Mouse (Mus musculus) kidney, adult 8-10 months (tissue): ENCODE measurements around the gene Pkp2.
"Not testable (repeated sequence)": the region's sequence is repeated elsewhere in the genome, so short reads cannot be mapped to it uniquely, and the experiment has no call there.

Experiments used
- DNase-seq, 2 experiments: peaks; one replicate each; pipeline ENCODE4 v3.0.0; 2022

Gene Pkp2

DNA sequence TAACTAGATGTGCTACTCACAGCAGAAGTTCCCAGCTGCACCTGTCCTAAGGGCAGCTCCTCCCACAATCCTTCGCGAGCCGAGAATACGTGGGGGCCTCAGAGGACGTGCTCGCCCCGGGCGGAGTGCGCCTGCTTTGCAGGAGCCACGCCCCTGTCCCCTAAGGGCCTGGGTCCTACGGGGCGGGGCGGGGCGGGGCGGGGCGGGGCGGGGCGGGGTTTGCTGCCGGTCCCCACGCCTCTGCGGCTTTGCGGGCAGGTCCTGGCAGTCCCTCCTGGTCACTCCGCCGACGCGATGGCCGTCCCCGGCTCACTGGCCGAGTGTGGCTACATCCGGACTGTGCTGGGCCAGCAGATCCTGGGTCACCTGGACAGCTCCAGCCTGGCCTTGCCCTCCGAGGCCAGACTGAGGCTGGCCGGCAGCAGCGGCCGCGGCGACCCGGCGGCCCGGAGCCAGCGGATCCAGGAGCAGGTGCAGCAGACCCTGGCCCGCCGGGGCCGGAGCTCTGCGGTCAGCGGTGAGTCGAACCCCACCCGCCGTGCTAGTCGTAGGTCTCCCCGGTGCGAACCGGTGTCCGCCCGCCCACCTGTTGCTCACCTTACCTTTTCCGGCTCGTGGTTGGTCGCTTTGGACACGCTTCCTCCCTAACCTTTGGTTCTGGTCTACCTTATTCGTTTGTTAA, at the start of gene Pkp2:
TSS of gene Pkp2 (plus strand) at position 240 of the 682 bp plus-strand sequence.
- DNase-seq = peak; percentile 86 to 89

- no peak for DNase-seq
Measured at GRCm38 (mm10) chr16:16197374-16197773, 15.7 kb upstream of the Pkp2 start.

DNA sequence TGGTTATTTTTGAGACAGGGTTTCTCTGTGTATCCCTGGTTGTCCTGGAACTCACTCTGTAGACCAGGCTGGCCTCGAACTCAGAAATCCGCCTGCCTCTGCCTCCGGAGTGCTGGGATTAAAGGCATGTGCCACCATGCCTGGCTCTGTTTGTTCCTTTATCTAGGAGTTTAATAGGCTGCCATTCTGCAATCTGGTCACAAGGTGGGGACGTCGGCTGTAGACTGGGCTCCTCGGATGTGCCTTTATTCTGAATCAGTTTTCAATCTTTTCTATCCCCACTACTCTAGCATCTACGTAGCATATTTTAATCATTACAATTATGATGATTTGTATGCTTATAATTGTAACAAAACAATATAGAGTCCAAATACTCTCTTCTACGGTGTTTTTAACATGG, 11.1 kb upstream of the Pkp2 start:
- DNase-seq = peak; percentile 28 to 41

GRCm38 (mm10) chr16:16204648-16205047, 8.5 kb upstream of the Pkp2 start:
- no peak for DNase-seq

GRCm38 (mm10) chr16:16212723-16213078, 417 bp upstream of the Pkp2 start:
- DNase-seq = no peak

DNA sequence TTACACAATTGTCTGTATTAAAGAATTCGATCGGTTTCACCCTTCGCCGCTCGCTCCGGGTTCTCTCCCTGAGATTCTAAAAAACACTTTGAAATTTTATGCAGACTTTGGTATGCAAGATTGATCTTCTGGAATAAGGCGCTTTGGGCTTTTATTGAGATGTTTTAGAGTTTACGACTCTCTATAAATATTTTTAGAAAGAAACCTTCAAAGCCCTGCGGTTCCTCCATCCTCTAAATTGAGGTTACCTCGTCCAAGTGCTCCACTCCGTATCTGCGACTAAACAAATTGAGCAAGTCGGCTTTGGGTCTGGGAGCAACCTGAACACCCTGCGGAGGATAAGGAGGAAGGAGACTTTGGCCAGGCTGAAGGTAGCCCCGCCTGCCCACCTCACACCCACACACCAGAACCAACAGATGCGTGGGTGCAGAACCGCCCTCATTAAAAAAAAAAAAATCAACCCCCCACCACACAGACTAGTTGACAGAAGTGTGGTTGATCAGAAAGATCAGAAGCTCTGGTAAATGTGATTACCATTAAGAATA, 715 bp downstream of the Pkp2 start:
- DNase-seq = peak; percentile 30 to 40

GRCm38 (mm10) chr16:16215645-16216387, 2.7 kb downstream of the Pkp2 start:
- DNase-seq = no peak

- no peak for DNase-seq
Measured at GRCm38 (mm10) chr16:16216934-16217333, 3.8 kb downstream of the Pkp2 start.

GRCm38 (mm10) chr16:16219835-16220234, 6.7 kb downstream of the Pkp2 start:
- no peak for DNase-seq

DNA sequence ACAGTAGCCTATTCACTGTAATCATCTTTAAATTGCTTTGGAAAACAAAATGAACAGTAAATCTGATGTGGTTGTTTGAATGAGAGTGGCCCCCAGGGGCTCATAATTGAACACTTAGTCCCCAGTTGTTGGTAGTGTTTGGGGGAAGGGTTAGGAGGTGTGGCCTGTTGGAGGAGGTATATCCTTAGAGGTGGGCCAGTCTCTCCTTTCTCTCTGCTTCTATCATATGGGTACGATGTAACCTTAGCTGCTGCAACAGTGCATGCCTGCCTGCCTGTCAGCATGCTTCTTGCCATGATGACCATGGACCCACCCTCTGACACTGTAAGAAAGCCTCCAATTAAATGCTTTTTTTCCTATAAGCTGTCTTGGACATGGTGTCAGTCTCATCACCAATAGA, 9.5 kb downstream of the Pkp2 start:
- DNase-seq = no peak

GRCm38 (mm10) chr16:16224506-16224924, 11.4 kb downstream of the Pkp2 start:
- peak; percentile 50 to 64 for DNase-seq

DNA sequence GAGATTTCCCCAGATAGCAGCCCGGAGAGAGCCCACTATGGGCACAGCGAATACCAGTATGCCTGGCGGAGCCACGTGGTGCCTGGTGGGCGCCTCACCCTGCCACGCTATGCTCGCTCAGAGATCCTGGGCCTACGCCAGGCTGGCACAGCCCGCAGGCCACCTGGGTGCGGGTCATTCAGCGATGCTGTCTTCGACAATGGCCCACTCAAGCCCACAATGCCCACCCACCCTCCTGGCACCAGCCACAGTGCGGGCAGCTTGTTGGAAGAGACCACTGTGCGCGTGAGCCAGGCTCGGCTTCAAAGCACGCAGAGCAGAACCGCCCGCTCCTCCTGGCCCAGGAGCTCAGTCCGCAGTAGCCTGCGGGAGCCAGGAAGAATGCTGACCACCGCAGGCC, 12.7 kb downstream of the Pkp2 start:
- no peak for DNase-seq

GRCm38 (mm10) chr16:16230439-16230838, 17.3 kb downstream of the Pkp2 start:
- no peak for DNase-seq

GRCm38 (mm10) chr16:16233919-16234318, 20.8 kb downstream of the Pkp2 start:
- DNase-seq = no peak

- DNase-seq = not testable (repeated sequence)
Measured at GRCm38 (mm10) chr16:16236681-16237080, 23.6 kb downstream of the Pkp2 start.

- DNase-seq = no peak
Measured at GRCm38 (mm10) chr16:16238356-16238755, 25.2 kb downstream of the Pkp2 start.

DNA sequence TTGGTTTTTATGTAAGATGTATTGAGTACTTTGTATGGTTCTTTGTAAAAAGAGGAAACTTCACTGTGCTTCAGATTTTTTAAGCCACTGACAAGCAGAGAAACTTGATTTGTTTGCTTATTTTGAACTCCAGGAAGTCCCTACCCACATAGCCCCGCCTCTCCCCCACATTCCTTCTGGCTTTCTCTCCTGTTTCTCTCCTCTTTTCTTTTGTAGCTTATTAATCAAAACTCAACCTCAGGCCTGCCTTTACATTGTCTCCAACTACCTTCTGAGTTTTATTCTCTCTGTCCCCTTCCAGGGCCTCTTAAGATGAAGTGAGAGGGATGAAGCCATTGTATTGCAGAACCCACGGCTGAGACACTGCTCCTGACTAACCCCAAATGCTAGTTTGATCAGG, 31.6 kb downstream of the Pkp2 start:
- no peak for DNase-seq

- DNase-seq = no peak
Measured at GRCm38 (mm10) chr16:16250470-16250869, 37.4 kb downstream of the Pkp2 start.

- no peak for DNase-seq
Measured at GRCm38 (mm10) chr16:16253326-16254074, 40.4 kb downstream of the Pkp2 start.

- no peak for DNase-seq
Measured at GRCm38 (mm10) chr16:16255217-16255616, 42.1 kb downstream of the Pkp2 start.

DNA sequence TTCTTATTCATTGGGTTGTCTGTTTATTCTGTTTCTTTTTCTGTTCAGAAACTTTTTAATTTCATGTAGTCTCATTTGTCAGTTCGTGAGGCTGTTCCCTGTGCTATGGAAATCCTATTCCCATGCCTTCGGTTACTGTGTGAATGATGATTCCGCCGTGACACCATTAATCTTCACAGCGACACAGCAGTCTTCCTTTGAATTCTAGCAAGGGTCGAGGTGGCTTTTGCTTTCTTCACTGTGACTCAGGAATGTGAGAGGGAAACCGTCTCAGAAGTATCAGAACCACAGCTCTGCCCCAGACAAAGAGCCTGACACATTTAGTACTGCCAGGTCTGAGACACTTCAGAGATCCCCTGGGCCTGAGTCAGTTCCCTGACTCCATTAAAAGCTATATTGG, 42.8 kb downstream of the Pkp2 start:
- no peak for DNase-seq

- DNase-seq = no peak
Measured at GRCm38 (mm10) chr16:16256672-16257071, 43.6 kb downstream of the Pkp2 start.

GRCm38 (mm10) chr16:16260882-16261281, 47.8 kb downstream of the Pkp2 start:
- no peak for DNase-seq

- no peak for DNase-seq
Measured at GRCm38 (mm10) chr16:16261481-16261880, 48.4 kb downstream of the Pkp2 start.
